Mouse (Mus musculus) kidney, embryonic 15.5 days (tissue): ENCODE results near the gene Epb41l2. TPM values are rescaled to one million over a fixed set of nuclear protein-coding genes. Genes with fewer than 3 reads are reported as not detected.
A peak's percentile ranks its signal among the peaks of the same experiment; 100 is the strongest.

ENCODE experiments used
- ATAC-seq: fragments of 200-750 bp; cut with Nextera tagmentation; replicated peaks from 2 replicates; pipeline ENCODE4 v1.8.0; 2017; ENCODE audit warnings: moderate TSS enrichment; ENCODE audit not compliant: low FRiP score
- H3K27ac ChIP-seq: fragments of 300-500 bp; sonication (generic); 2 replicates; pipeline ENCODE4 v1.5.1; 2015; ENCODE audit warnings: mild to moderate bottlenecking, inconsistent platforms
- H3K27me3 ChIP-seq: fragments of 300-500 bp; sonication (generic); 2 replicates; pipeline ENCODE4 v1.6.1; 2015; ENCODE audit warnings: inconsistent platforms
- H3K36me3 ChIP-seq: fragments of 300-500 bp; sonication (generic); 2 replicates; pipeline ENCODE4 v1.6.1; 2015; ENCODE audit warnings: inconsistent platforms
- H3K4me1 ChIP-seq: fragments of 300-500 bp; sonication (generic); 2 replicates; pipeline ENCODE4 v1.6.1; 2015; ENCODE audit warnings: inconsistent platforms
- H3K4me2 ChIP-seq: fragments of 300-500 bp; sonication (generic); 2 replicates; pipeline ENCODE4 v1.6.1; 2015; ENCODE audit warnings: moderate library complexity, mild to moderate bottlenecking, inconsistent platforms
- H3K4me3 ChIP-seq: fragments of 300-500 bp; sonication (generic); replicated peaks from 2 replicates; pipeline ENCODE4 v1.5.1; 2015; ENCODE audit warnings: mild to moderate bottlenecking, inconsistent platforms
- H3K9ac ChIP-seq: fragments of 300-500 bp; sonication (generic); 2 replicates; pipeline ENCODE4 v1.6.1; 2015; ENCODE audit warnings: mild to moderate bottlenecking, inconsistent platforms
- H3K9me3 ChIP-seq: fragments of 300-500 bp; sonication (generic); replicated peaks from 2 replicates; pipeline ENCODE4 v1.6.1; 2016; ENCODE audit warnings: inconsistent platforms
- WGBS: fragments of 180-500 bp; shearing (Covaris S2); methylation state at CpG from one replicate; pipeline ENCODE4 v1.1.7; 2015; ENCODE audit warnings: mixed read lengths; 5-methylcytosine and 5-hydroxymethylcytosine counted together
- polyA plus RNA-seq: library from polyadenylated mRNA; unstranded; fragments of >200 nt; fragmentation: Nextera tagmentation; extraction: Ambion mirVana; gene quantifications from 2 replicates; pipeline ENCODE4 v1.2.1, GENCODE M21; 2015

Epb41l2 gene
- polyA plus RNA-seq, 1 experiment from 2014 or later, result 66.5 TPM

DNA sequence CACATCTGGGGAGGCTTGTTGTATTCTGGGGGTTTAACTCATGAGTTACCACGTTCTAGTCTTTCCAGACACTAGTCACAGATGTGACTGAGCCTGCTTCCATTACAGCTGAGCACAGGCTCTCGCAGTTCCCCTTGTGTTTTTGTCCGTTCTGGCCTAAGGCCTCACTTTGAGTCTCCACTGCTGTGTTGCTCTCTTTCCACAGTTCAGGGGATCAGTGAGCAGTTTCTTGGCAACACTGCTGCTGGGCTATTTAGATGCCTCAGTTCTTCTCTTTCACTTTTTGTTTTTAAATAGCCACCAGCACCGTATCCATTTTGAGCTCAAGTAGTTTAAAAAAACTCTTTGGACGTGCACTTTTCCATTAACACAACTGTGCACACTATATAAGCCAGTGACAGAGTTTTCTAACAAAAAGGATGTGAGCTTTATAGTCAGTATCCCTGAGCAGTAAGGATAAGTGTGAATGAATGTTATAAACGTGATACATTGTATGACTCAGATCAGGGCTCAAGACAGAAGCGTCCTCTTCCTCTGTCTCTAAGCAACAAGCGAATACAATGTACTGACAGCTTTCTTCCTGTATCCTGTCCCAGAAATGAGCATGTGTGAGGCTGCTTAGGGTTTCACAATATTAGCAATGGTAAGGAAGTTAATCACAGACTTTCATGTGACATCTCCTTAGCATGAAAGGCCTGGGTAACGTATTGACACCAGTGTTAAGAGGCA, 28.1 kb upstream of the Epb41l2 start:
- 67% methylated on average over 9 of the region's 9 CpGs for WGBS
- H3K4me1 ChIP-seq, result no peaks in the 10 kb centered on the region
- no peaks in the 10 kb centered on the region for H3K9me3 ChIP-seq
- no peaks in the 10 kb centered on the region for H3K27me3 ChIP-seq
- no peak overlapping the region for H3K9ac ChIP-seq
- ATAC-seq, result no peak
- H3K4me2 ChIP-seq, result no peak overlapping the region
- no peaks in the 10 kb centered on the region for H3K36me3 ChIP-seq
- no peak overlapping the region for H3K4me3 ChIP-seq
- no peak overlapping the region for H3K27ac ChIP-seq

- Histone ChIP-seq H3K36me3 (no peaks in the 10 kb centered on the region), H3K4me3 (no peak overlapping the region), H3K4me1 (no peaks in the 10 kb centered on the region), H3K4me2 (no peak overlapping the region), H3K9ac (no peak overlapping the region), H3K27ac (no peak overlapping the region), H3K9me3 (no peaks in the 10 kb centered on the region), H3K27me3 (no peaks in the 10 kb centered on the region)
- no peak; the same call in 1 of the 2 replicates for ATAC-seq
- WGBS, result 53% methylated on average over 4 of the region's 4 CpGs
Observed at GRCm38 (mm10) chr10:25333390-25334079, 26.1 kb upstream of the Epb41l2 start.

DNA sequence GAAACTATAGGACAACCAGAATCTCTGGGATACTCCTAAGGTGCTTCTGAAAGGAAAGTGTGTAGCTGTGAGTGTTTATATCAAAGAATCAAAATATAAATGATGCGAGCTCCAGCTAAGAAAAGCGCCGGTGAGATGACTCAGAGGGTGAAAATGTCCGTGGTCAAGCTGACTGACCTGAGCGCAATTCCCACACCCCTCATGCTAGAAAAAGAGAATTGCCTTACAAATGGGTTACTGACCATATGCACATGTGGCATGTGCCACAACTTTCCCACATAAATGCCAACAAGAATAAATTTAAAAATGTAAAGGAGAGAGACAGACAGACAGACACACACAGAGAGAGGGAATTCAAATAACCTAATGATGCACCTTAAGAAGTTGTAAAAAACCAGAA, 18.9 kb upstream of the Epb41l2 start:
- Histone ChIP-seq H3K36me3 (no peaks in the 10 kb centered on the region), H3K4me2 (no peak overlapping the region), H3K9ac (no peak overlapping the region), H3K4me1 (no peaks in the 10 kb centered on the region), H3K4me3 (no peak overlapping the region), H3K9me3 (no peaks in the 10 kb centered on the region; the same call in 1 of the 2 replicates), H3K27me3 (no peaks in the 10 kb centered on the region), H3K27ac (no peak overlapping the region)
- no peak for ATAC-seq
- WGBS, result 98% methylated on average over 5 of the region's 5 CpGs

- no peaks in the 10 kb centered on the region for H3K4me1 ChIP-seq
- no peaks in the 10 kb centered on the region for H3K27me3 ChIP-seq
- H3K4me3 ChIP-seq, result no peak overlapping the region
- no peak overlapping the region for H3K4me2 ChIP-seq
- ATAC-seq, result no peak
- no peak overlapping the region for H3K9ac ChIP-seq
- H3K36me3 ChIP-seq, result no peaks in the 10 kb centered on the region
- no peak overlapping the region for H3K27ac ChIP-seq
- H3K9me3 ChIP-seq, result no peaks in the 10 kb centered on the region; the same call in 1 of the 2 replicates
Observed at GRCm38 (mm10) chr10:25342801-25343200, 16.8 kb upstream of the Epb41l2 start.

DNA sequence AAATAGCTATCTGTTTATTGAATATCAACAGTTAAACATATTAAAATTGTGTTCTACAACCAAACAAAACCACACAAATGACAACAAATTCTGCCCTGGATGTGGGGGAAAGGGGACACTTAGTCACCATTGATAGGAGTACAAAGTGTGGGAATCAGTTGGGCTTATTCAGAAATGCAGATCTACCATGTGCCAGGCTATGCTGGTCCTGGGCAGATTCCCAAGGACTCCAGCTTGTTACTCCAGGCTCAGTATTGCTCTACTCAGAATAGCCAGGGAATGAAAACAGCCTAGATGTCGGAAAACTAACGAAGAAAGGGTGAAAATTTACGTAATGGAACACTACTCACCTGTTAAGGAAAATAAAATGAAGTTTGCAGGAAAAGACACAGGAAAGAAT, 5.7 kb upstream of the Epb41l2 start:
- 89% methylated on average over 3 of the region's 3 CpGs for WGBS

GRCm38 (mm10) chr10:25354390-25354789, 5.2 kb upstream of the Epb41l2 start:
- no peaks in the 10 kb centered on the region for H3K27me3 ChIP-seq
- 87% methylated on average over 7 of the region's 7 CpGs for WGBS
- 0 out of 2 replicates have a peak, but pooled peaks cover 2% of the 10 kb centered on the region for H3K4me1 ChIP-seq
- no peak overlapping the region for H3K27ac ChIP-seq
- no peaks in the 10 kb centered on the region for H3K9me3 ChIP-seq
- H3K4me3 ChIP-seq, result no peak overlapping the region
- ATAC-seq, result no peak
- no peak overlapping the region for H3K4me2 ChIP-seq
- H3K36me3 ChIP-seq, result no peaks in the 10 kb centered on the region
- no peak overlapping the region for H3K9ac ChIP-seq

More for the DNA sequence above, 5.7 kb upstream of the Epb41l2 start:
- no peak overlapping the region for H3K4me3 ChIP-seq
- no peak overlapping the region for H3K27ac ChIP-seq
- H3K27me3 ChIP-seq, result no peaks in the 10 kb centered on the region
- H3K4me2 ChIP-seq, result no peak overlapping the region
- no peaks in the 10 kb centered on the region for H3K36me3 ChIP-seq
- no peaks in the 10 kb centered on the region for H3K9me3 ChIP-seq
- H3K9ac ChIP-seq, result no peak overlapping the region
- 0 out of 2 replicates have a peak, but pooled peaks cover 2% of the 10 kb centered on the region for H3K4me1 ChIP-seq
- ATAC-seq, result no peak

DNA sequence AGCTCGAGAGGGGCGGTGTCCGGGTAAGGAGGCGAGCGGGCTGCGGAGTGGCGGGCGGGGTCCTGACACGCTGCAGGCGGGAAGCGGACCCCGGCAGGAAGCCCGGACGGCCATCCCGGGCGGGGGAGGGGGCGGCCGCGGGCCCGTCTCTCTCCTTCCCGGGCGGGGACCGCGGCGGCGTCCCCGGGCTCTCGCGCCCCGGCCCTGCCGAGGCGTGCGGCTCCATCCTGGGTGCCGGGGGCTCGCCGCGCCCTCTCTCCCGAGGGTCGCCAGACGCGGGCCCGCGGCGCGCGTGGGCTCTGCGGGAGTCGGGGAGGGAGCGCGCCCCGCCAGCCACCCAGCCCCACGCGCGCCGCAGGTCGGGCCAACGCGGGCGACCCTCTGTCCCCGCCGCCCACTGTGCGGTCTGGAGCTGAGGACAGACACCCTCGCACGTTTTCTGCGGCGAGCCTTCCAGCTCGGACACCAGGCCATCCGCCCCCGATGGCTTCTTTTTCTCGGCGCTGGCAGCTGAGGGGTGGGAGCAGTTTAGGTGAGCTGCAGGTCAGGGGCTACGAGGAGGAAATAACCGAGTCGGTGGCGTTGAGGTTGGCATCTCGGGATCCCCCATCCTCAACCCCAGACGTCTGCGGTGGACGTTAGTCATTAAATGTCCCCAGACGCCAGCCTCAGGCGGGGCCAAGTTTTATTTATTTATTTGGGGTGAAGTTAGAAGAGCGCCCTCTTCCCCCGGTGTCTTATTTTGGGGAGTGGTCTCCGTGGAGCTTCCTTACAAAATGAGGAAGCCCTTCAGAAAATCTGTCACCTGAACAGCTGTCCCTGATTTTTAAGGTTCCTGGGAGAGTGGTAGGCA, 587 bp downstream of the Epb41l2 start:
- H3K4me1 ChIP-seq, result peaks cover 23% of the 10 kb centered on the region; the same call in 1 of the 2 replicates
- peak overlapping the region; percentile 88 for H3K27ac ChIP-seq
- H3K27me3 ChIP-seq, result no peaks in the 10 kb centered on the region
- no peaks in the 10 kb centered on the region for H3K36me3 ChIP-seq
- peak overlapping the region; percentile 83 for H3K4me3 ChIP-seq
- peak overlapping the region; percentile 80 for H3K4me2 ChIP-seq
- WGBS, result under 1% methylated on average over 64 of the region's 84 CpGs
- H3K9ac ChIP-seq, result peak overlapping the region; percentile 84
- no peaks in the 10 kb centered on the region for H3K9me3 ChIP-seq
- peak; percentile 53 for ATAC-seq

DNA sequence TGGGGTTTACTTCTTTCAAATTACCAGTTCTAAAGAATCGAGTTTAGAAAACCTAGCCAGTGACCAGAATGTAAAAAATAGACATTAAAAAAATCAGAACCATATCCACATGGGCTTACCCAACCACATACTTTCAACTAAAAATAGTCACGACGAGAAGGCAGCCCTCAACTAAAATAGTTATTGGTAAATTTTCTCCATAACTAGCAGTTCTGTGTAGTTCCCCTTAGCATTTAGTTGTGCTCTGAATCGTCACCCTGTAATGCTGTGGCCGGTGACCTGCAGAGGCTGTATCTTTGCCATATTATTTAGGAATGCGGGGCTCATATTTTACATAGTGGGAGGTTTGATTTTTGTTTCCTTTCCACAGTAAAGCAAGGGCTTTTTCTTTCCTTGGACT, 2.6 kb downstream of the Epb41l2 start:
- peak overlapping the region; percentile 83 for H3K4me3 ChIP-seq
- no peak overlapping the region for H3K27ac ChIP-seq
- H3K4me1 ChIP-seq, result peaks cover 23% of the 10 kb centered on the region; the same call in 1 of the 2 replicates
- 51% methylated on average over 6 of the region's 6 CpGs for WGBS
- no peaks in the 10 kb centered on the region for H3K27me3 ChIP-seq
- no peaks in the 10 kb centered on the region for H3K36me3 ChIP-seq
- H3K4me2 ChIP-seq, result peak overlapping the region; percentile 80
- no peaks in the 10 kb centered on the region for H3K9me3 ChIP-seq
- no peak for ATAC-seq
- no peak overlapping the region for H3K9ac ChIP-seq

DNA sequence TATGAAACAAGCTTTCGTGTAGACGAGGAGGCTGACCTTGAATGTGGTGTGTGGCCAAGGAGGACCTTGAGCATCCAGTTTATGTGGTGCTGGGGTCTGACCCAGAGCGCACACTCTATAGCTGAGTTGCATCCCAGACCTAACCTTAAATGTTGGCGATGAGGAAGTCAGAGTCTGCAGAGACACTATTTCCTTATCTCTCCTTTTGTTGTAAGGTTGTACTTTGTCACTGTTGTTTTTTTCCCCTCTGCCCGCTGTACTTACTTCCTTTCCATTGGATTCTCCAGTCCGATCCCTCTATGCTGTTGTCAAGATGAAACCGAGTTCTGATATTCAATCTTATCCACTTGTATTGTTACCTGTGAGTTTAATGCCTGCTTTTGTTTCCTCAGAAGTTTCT, 5.6 kb downstream of the Epb41l2 start:
- peaks cover 24% of the 10 kb centered on the region; the same call in 1 of the 2 replicates for H3K4me1 ChIP-seq
- no peaks in the 10 kb centered on the region for H3K27me3 ChIP-seq
- H3K9ac ChIP-seq, result no peak overlapping the region
- WGBS, result 87% methylated on average over 7 of the region's 7 CpGs
- H3K4me3 ChIP-seq, result no peak overlapping the region
- no peak for ATAC-seq
- no peaks in the 10 kb centered on the region for H3K36me3 ChIP-seq
- no peaks in the 10 kb centered on the region for H3K9me3 ChIP-seq
- no peak overlapping the region for H3K27ac ChIP-seq
- no peak overlapping the region for H3K4me2 ChIP-seq

DNA sequence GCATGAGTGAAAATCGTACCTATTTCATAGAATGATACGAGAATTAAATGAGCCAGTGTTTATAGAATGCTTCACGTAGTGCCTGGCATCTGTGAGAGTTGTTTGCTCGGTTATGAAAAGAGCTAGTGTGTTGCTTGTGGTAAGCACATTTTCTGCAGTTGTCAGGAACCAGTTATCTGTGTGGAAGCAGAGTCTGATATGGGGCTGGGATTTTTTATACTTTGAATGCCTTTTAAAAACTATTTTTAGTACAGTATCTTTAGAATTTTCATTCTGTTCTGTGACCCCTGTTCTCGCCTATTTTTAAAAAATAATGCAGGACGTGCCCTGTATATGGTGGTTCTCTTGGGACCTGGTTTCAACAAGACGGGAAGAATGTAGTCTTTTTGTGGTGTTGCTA, 6.1 kb downstream of the Epb41l2 start:
- 76% methylated on average over 7 of the region's 7 CpGs for WGBS
- ATAC-seq, result no peak

DNA sequence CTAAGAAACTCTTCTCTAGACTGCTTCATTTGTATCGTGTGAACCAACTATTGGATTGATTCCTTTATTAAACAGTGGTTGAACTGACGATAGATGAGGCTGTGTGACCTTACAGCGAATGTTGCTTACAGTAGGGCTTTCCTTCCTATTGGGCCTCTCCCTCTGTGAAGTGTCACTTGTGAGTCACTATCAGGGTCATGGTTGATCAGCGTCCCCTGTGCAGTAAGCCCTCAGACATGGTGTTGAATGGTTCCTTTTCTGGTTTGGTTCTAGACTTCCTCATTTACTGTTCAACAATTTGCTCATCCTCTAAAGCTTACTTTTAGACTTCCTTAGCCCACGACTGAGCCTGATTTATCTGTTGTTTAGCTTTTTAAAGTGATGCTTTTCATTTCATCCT, 7.1 kb downstream of the Epb41l2 start:
- Histone ChIP-seq H3K36me3 (no peaks in the 10 kb centered on the region), H3K4me2 (no peak overlapping the region), H3K27ac (no peak overlapping the region), H3K27me3 (no peaks in the 10 kb centered on the region), H3K4me1 (peaks cover 25% of the 10 kb centered on the region), H3K9ac (no peak overlapping the region), H3K4me3 (no peak overlapping the region), H3K9me3 (no peaks in the 10 kb centered on the region)
- no peak for ATAC-seq
- WGBS, result 64% methylated on average over 5 of the region's 5 CpGs

More for the DNA sequence above, 6.1 kb downstream of the Epb41l2 start:
- Histone ChIP-seq H3K4me1 (peaks cover 27% of the 10 kb centered on the region; the same call in 1 of the 2 replicates), H3K27me3 (no peaks in the 10 kb centered on the region), H3K4me2 (no peak overlapping the region), H3K27ac (no peak overlapping the region), H3K9me3 (no peaks in the 10 kb centered on the region), H3K9ac (no peak overlapping the region), H3K36me3 (no peaks in the 10 kb centered on the region), H3K4me3 (no peak overlapping the region)

- Histone ChIP-seq H3K9me3 (no peaks in the 10 kb centered on the region), H3K9ac (no peak overlapping the region), H3K36me3 (no peaks in the 10 kb centered on the region), H3K4me1 (peaks cover 23% of the 10 kb centered on the region), H3K4me3 (no peak overlapping the region), H3K4me2 (no peak overlapping the region), H3K27me3 (no peaks in the 10 kb centered on the region), H3K27ac (no peak overlapping the region)
- WGBS, result 73% methylated on average over 3 of the region's 3 CpGs
- no peak for ATAC-seq
Observed at GRCm38 (mm10) chr10:25368928-25369327, 9.3 kb downstream of the Epb41l2 start.
